Mouse (Mus musculus) spleen, postnatal 36 days (tissue): ENCODE measurements around the gene Lfng.

Source experiments
- DNase-seq, 2 experiments: peaks; one replicate each; pipeline ENCODE4 v3.0.0; 2022; ENCODE audit warnings: low spot score in 2 of 2, mixed read lengths in 1 of 2

The Lfng gene

GRCm38 (mm10) chr5:140615321-140616109, 8.4 kb downstream of the Lfng start:
- no peak for DNase-seq

DNA sequence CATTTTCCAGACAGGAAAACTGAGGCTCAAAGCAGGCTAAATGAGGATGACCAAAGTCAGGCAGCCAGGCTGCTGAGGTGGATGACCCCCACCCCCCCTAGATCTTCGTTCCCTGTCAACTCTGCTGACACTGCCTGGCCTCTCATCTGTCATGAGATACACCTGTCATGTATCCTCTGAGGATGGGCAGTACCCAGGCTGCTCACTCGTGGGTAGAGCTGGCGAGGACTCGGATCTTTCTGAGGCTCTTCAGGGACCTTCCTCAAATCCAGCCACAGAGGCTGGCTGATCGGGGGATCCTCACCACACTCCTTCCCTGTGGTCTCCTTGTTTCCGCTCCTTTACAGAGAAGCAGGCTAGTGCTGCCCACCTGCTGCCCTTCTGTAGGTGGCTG, 9.0 kb downstream of the Lfng start:
- no peak for DNase-seq

- peak; percentile 79 to 81 for DNase-seq
Observed at GRCm38 (mm10) chr5:140616691-140617090, 9.6 kb downstream of the Lfng start.

- peak; percentile 95 for DNase-seq
Observed at GRCm38 (mm10) chr5:140617714-140618113, 10.6 kb downstream of the Lfng start.

GRCm38 (mm10) chr5:140619151-140619771, 12.1 kb downstream of the Lfng start:
- DNase-seq: peak; percentile 71 to 85

DNA sequence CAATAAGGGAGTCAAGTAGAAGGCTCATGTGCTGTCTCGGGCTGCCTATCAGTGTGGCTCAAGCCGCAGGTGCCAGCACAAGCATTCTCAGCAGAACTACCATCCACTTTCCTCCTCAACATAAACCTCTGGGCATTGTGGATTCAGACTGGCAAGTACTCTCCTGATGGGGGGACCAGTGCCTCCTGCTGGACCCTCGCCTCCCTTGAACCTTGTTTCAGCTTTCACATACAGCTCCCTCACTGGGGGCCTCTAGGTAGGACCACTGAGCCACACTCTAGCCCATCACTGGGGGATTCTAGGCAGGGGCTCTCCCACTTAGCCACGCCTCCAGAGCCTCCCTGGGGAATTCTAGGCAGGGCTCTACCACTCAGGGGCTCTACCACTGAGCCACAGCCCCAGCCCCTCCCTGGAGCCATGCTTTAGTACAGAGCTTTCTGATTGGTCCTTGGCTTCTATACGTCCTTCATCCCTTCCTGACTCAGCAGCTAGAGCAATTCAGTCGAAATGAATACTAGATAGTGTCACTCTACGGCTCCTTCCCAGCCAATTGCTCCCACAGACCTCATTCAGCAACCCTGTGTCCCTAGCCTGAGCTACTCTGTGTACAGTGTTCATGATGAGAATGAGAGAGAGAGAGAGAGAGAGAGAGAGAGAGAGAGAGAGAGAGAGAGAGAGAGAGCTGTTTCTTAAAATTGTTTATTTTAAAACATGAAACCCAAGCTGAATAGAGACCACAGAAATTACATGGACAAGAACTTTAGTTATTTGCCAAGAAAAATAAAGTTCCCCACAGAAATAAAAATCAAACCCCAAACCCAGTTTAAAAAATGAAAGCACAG, 13.0 kb downstream of the Lfng start:
- no peak for DNase-seq

DNA sequence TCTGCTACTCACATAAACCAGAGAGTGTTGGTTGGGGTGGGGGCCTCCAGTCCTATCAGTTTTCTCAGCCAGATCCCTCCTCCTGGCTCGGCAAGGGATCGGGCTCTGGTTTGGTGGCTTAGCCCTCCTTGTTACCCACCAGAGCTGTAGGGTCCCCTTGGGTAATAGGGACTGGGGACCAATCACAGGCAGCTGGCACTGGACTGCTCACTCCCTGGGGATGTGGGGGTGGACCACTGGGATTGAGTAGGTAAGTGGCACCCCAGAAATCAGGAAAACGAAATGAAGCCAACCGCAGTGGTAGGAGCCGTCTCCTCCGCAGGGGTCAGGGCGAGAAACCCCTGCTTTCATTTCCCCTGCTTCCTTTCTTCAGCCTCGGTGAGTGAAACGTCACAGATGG, 14.0 kb downstream of the Lfng start:
- no peak for DNase-seq

GRCm38 (mm10) chr5:140621517-140621916, 14.4 kb downstream of the Lfng start:
- no peak for DNase-seq

DNA sequence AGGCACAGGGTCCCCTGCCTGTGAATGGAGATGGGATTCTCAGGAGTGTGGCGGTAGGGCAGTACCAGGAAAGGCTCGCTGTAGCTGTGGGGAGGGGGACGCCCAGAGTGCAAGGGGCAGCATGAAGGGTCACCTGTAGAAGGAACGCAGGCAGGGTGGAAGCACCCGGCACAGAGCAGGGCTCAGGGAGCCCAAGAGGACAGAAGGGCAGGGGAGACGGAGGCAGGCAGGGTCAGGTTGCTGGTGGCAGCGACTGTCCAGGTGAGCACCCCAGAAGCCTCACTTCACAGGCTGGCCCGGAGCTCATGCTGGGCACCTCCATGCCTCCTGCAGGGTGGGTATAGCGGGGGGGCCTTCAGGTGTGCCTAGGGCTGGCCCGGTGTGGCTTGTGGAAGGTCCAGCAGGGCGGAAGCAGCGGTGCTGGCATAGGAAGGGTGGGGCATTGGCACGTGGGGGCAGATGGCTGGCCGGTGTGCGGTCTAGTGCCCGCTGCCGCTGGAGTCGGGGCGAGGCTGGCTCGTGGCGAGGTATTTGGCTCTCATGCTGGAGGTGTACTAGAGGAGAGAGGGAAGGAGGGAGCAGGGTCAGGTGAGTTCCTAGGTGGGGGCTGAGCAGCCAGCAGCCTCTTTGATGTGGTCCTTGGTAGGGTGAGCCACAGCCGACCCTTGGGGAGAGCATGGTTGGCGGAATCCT, 16.0 kb downstream of the Lfng start:
- DNase-seq: no peak

- DNase-seq: no peak
Observed at GRCm38 (mm10) chr5:140623791-140624190, 16.7 kb downstream of the Lfng start.

GRCm38 (mm10) chr5:140624238-140624637, 17.1 kb downstream of the Lfng start:
- no peak for DNase-seq

- no peak for DNase-seq
Observed at GRCm38 (mm10) chr5:140624961-140625360, 17.8 kb downstream of the Lfng start.

DNA sequence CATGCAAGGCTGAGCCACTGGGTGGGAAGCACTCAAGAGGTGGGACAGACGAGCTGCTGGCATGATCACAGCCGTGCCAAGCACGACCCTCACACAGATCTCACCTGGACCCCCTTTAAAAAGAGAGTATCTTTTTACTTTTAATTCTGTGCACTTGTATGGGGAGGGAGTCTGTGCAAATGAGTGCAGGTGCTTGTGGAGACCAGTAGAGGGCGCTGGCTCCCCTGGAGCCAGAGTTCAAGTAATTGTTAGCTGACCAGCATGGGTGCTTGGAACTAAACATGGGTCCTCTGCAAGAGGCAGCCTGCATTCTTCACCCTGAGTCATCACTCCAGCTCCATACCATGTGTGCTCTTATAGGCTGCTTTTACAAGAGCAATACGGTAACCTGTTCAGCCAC, 20.5 kb downstream of the Lfng start:
- DNase-seq: no peak

DNA sequence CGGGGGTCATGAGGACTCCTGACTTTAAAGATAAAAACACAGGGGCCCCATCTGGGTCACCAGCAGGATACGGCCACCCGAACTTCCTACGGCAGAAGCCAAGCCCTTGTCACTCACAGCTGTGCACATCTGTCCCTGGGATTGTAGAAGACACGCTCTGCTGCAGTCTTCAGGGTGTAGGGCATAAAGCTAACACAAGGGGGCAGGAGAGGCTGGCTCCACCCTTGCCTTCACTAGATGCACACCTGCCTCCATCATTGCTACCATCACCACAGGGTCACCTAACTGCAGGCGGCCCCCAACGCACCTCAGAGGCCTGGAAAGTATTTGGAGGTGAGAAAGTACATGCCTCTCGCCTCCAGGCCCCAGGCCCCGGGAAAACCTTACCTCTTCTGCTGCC, 21.9 kb downstream of the Lfng start:
- no peak for DNase-seq

DNA sequence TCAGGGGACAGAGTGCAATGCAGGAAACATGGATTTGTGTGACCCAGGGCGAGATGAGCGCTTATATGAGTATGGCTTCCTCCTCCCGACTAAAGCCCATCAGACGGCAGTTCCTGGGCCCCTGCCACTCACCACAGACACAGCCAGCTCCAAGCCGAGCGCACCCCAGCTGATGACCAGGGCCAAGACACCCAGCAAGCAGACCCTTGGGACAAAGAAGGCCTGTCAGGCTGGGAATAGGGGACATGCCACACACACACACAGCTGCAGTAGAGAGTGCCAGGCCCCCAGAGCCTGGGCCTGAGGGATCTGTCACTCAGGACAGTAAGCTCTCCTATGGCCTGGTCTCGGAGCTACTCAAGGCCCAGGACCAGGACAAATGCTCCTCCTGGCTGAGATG, 26.3 kb downstream of the Lfng start:
- DNase-seq: no peak

- no peak for DNase-seq
Observed at GRCm38 (mm10) chr5:140634798-140635722, 27.9 kb downstream of the Lfng start.

GRCm38 (mm10) chr5:140636316-140637057, 29.4 kb downstream of the Lfng start:
- peak; percentile 71 to 78 for DNase-seq

GRCm38 (mm10) chr5:140637058-140637410, 29.9 kb downstream of the Lfng start:
- no peak for DNase-seq

DNA sequence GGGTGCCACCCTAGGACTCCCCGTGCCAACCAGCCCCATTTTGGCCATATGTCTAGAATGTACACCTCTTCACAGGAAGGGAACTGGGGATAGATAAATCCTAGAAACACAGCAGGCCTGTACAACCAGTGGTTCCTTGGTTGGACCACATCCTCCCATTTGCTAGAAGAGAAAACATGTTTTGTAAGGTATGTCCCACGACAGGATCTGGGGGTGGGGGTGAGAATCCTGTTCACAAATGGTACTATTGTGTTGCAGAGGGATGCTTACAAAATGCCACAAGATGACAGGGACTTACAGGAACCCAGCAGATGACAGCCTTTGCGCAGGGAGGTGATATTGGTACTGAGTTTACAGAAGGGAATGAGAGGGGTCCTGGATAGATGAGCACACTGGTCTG, 30.9 kb downstream of the Lfng start:
- no peak for DNase-seq

DNA sequence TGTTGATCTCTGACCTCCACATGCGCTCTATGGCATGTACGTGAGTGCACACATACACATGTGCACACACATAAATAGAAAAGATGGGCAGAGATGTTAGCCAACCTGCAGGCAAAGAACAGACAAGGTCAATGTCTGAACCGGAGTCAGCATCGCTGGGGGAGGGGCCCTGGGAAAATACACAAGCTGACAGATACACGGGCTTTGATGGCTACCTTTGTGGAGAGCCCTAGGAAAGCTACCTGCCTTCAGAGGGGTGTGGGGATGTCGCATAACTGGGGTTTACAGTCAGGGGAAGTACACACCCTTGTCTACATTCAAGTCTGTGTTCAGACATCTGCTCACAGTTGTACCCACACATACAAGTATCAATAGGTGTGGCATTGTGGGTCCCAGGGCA, 31.4 kb downstream of the Lfng start:
- DNase-seq: no peak
